Mouse (Mus musculus) heart, postnatal 10 days (tissue): Measurements from ENCODE around the gene Lypd5. TPM values are rescaled to one million over a fixed set of nuclear protein-coding genes. Genes with fewer than 3 reads are reported as not detected.

ENCODE experiments used
- DNase-seq, 2 experiments: peaks; one replicate each; pipeline ENCODE4 v3.0.0; 2021
- intact Hi-C: fragments of 180-260 bp; cut with DNase I; formaldehyde crosslinking; loops from one replicate; pipeline ENCODE4 v1.15.1; 2025
- total RNA-seq, 2 experiments: library from RNA; stranded (reverse); gene quantifications; 2 replicates each; pipeline ENCODE4 v1.2.3; 2021

Gene Lypd5
- total RNA-seq, 2 experiments from 2014 or later: not detected

GRCm38 (mm10) chr7:24357899-24358298 is 8.9 kb downstream of the Lypd5 start:
- intact Hi-C loops: no loop called here
- no peak for DNase-seq

GRCm38 (mm10) chr7:24359269-24359668 is 10.3 kb downstream of the Lypd5 start:
- DNase-seq: peak in 1 of 2 experiments; percentile 66
- intact Hi-C loops: no loop called here

GRCm38 (mm10) chr7:24361001-24361400 is 12.0 kb downstream of the Lypd5 start:
- DNase-seq: no peak
- intact Hi-C loops: no loop called here

- intact Hi-C loops: no loop called here
- DNase-seq: no peak
Measured at GRCm38 (mm10) chr7:24363228-24363627, 14.2 kb downstream of the Lypd5 start.

- intact Hi-C loops: loop anchor here (1.0 kb wide), 2 partner anchors 20 to 42 kb away; no protein-coding TSS in a partner anchor
- peak; percentile 81 to 90 for DNase-seq
Measured at GRCm38 (mm10) chr7:24364827-24365226, 15.8 kb downstream of the Lypd5 start.

- DNase-seq: no peak
- intact Hi-C loops: loop anchor here (1.0 kb wide), 1 partner anchor 42 kb away; no protein-coding TSS in a partner anchor
Measured at GRCm38 (mm10) chr7:24365258-24366014, 16.4 kb downstream of the Lypd5 start.

GRCm38 (mm10) chr7:24366716-24367632 is 18.0 kb downstream of the Lypd5 start:
- intact Hi-C loops: no loop called here

GRCm38 (mm10) chr7:24368226-24368625 is 19.2 kb downstream of the Lypd5 start:
- no peak for DNase-seq
- intact Hi-C loops: no loop called here

More at GRCm38 (mm10) chr7:24366716-24367632, 18.0 kb downstream of the Lypd5 start:
- DNase-seq: no peak

GRCm38 (mm10) chr7:24368946-24369345 is 19.9 kb downstream of the Lypd5 start:
- DNase-seq: no peak
- intact Hi-C loops: no loop called here

- DNase-seq: no peak
- intact Hi-C loops: no loop called here
Measured at GRCm38 (mm10) chr7:24369731-24370541, 20.9 kb downstream of the Lypd5 start, which contains the start of gene Kcnn4. Gene Kcnn4 (plus strand): TSS chr7:24370263.

- intact Hi-C loops: no loop called here
- no peak for DNase-seq
Measured at GRCm38 (mm10) chr7:24371012-24371808, 22.2 kb downstream of the Lypd5 start.

GRCm38 (mm10) chr7:24371809-24372145 is 22.8 kb downstream of the Lypd5 start:
- intact Hi-C loops: no loop called here
- no peak for DNase-seq

- intact Hi-C loops: no loop called here
- no peak for DNase-seq
Measured at GRCm38 (mm10) chr7:24372300-24372699, 23.3 kb downstream of the Lypd5 start.

GRCm38 (mm10) chr7:24372786-24373185 is 23.8 kb downstream of the Lypd5 start:
- DNase-seq: no peak
- intact Hi-C loops: no loop called here

GRCm38 (mm10) chr7:24373538-24374379 is 24.8 kb downstream of the Lypd5 start:
- intact Hi-C loops: no loop called here
- DNase-seq: peak; percentile 39 to 50

- intact Hi-C loops: no loop called here
- no peak for DNase-seq
Measured at GRCm38 (mm10) chr7:24376456-24376855, 27.5 kb downstream of the Lypd5 start.

- DNase-seq: peak; percentile 44 to 51
- intact Hi-C loops: no loop called here
Measured at GRCm38 (mm10) chr7:24377091-24377865, 28.3 kb downstream of the Lypd5 start.

- no peak for DNase-seq
- intact Hi-C loops: no loop called here
Measured at GRCm38 (mm10) chr7:24378049-24378701, 29.2 kb downstream of the Lypd5 start.
